Comparison of ENCODE assay signal across 6 mouse cellular contexts in genomic region chr2:45212833-45213232, GRCm38 (mm10).
"Had no signal": no experiment of that assay in that cellular context is flagged by ENCODE, and none has a peak within 500 bp of the region (broad histone marks: within the 10 kb centered on the region; RNA-seq: fewer than 3 reads in every experiment).

No protein-coding gene starts in this region.

- DNase-seq: layer of hippocampus, adult 9-11 months; layer of hippocampus, postnatal 36 days; lung, embryonic 14.5 days; lung, postnatal 14 days; right cerebral cortex, postnatal 14 days; thymus, postnatal 14 days had no signal
